ENCODE assay signal across 20 mouse cellular contexts in the genomic region with DNA sequence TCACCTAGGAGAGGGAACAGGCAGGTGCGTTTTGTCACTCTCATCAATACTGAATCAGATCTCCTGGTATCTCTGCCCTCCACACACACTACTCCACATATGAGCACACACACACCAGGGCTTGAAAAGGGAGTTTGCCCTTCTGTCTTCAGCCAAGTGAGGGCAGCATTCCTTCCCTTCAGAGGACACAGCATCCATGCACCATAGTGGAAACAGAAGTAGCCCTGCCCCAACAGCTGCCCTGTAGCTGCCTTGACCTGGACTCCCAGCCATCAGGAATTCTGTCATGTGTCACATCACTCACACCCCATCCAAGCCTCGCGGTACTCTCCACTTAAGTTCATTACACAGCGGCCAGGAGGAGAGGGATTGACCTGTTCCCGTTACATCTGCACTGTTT. TPM values are rescaled to one million over a fixed set of nuclear protein-coding genes. Genes with fewer than 3 reads are reported as not detected.
DNase-seq lines count a peak whose midpoint lies in the region; ATAC-seq and TF ChIP-seq lines count a peak whose summit lies in the region.
"Had no signal": no experiment of that assay in that cellular context is flagged by ENCODE, and none has a peak within 500 bp of the region (broad histone marks: within the 10 kb centered on the region; RNA-seq: fewer than 3 reads in every experiment).

No protein-coding gene starts in this region.

- no peak for ATAC-seq in hindbrain, postnatal 0 days
- no peak for ATAC-seq in hindbrain, embryonic 14.5 days (ENCODE audit: low FRiP score)
- no peak for ATAC-seq in stomach, postnatal 0 days (ENCODE audit: low FRiP score, low TSS enrichment)
- ATAC-seq: forebrain, embryonic 13.5 days; midbrain, embryonic 16.5 days had no signal

- 89% methylated on average over 5 of the region's 5 CpGs for WGBS in hindbrain, postnatal 0 days
- 85% methylated on average over 5 of the region's 5 CpGs for WGBS in hindbrain, embryonic 14.5 days
- WGBS in stomach, postnatal 0 days, result 73% methylated on average over 5 of the region's 5 CpGs

- H3K4me2 ChIP-seq in hindbrain, postnatal 0 days (ENCODE audit: low read depth, low read length), result no peak overlapping the region
- H3K4me2 ChIP-seq in hindbrain, embryonic 14.5 days (replicated peaks), result no peak overlapping the region
- H3K4me2 ChIP-seq in stomach, postnatal 0 days (replicated peaks; ENCODE audit: low read depth), result no peak overlapping the region
- H3K4me2 ChIP-seq: embryonic facial prominence, embryonic 12.5 days; forebrain, embryonic 13.5 days; heart, embryonic 11.5 days; hindbrain, embryonic 15.5 days; liver, embryonic 15.5 days; neural tube, embryonic 12.5 days had no signal

- no peak overlapping the region for H3K27ac ChIP-seq in hindbrain, postnatal 0 days
- H3K27ac ChIP-seq in hindbrain, embryonic 14.5 days, result no peak overlapping the region
- H3K27ac ChIP-seq in stomach, postnatal 0 days (replicated peaks), result no peak overlapping the region
- H3K27ac ChIP-seq: embryonic facial prominence, embryonic 12.5 days; forebrain, embryonic 13.5 days; hindbrain, embryonic 15.5 days; liver, embryonic 15.5 days; neural tube, embryonic 12.5 days had no signal

- H3K4me3 ChIP-seq in hindbrain, postnatal 0 days (ENCODE audit: low read length), result no peak overlapping the region
- H3K4me3 ChIP-seq in hindbrain, embryonic 14.5 days (replicated peaks; ENCODE audit: low read length), result no peak overlapping the region
- H3K4me3 ChIP-seq in stomach, postnatal 0 days (ENCODE audit: low read depth, low read length), result no peak overlapping the region
- H3K4me3 ChIP-seq: embryonic facial prominence, embryonic 12.5 days; forebrain, embryonic 13.5 days; hindbrain, embryonic 15.5 days; liver, embryonic 15.5 days; neural tube, embryonic 12.5 days had no signal

- peaks cover 5% of the 10 kb centered on the region for H3K4me1 ChIP-seq in hindbrain, postnatal 0 days (ENCODE audit: insufficient read depth, low read length)
- H3K4me1 ChIP-seq in hindbrain, embryonic 14.5 days (replicated peaks; ENCODE audit: control insufficient read depth, insufficient read depth, low read length), result peaks cover 14% of the 10 kb centered on the region
- 0 out of 2 replicates have a peak, but pooled peaks cover 3% of the 10 kb centered on the region for H3K4me1 ChIP-seq in stomach, postnatal 0 days (replicated peaks; ENCODE audit: control insufficient read depth, insufficient read depth)

- no peak overlapping the region for H3K9ac ChIP-seq in hindbrain, postnatal 0 days (replicated peaks; ENCODE audit: low read length)
- no peak overlapping the region for H3K9ac ChIP-seq in hindbrain, embryonic 14.5 days
- no peak overlapping the region for H3K9ac ChIP-seq in stomach, postnatal 0 days (ENCODE audit: low read length)
- H3K9ac ChIP-seq: embryonic facial prominence, embryonic 12.5 days; forebrain, embryonic 13.5 days; hindbrain, embryonic 15.5 days; liver, embryonic 15.5 days; neural tube, embryonic 12.5 days had no signal

- DNase-seq in adrenal gland, postnatal 14 days, result peak; percentile 51
- no peak for DNase-seq in adrenal gland, adult 18-20 months (ENCODE audit: low spot score in 2 of 2)
- DNase-seq in hindbrain, postnatal 0 days (ENCODE audit: low spot score), result no peak
- DNase-seq in hindbrain, embryonic 14.5 days (ENCODE audit: low spot score), result no peak
- peak; percentile 26 for DNase-seq in retina, postnatal 1 day
- no peak for DNase-seq in retina, embryonic 14.5 days (ENCODE audit: low spot score)
- no peak for DNase-seq in stomach, postnatal 0 days (ENCODE audit: low spot score)
- DNase-seq in cerebellum, adult 11 months, result no peak
- DNase-seq: cerebellum, adult 9-10 months had no signal

- H3K9me3 ChIP-seq in hindbrain, postnatal 0 days (ENCODE audit: low read length), result no peaks in the 10 kb centered on the region
- H3K9me3 ChIP-seq in hindbrain, embryonic 14.5 days (ENCODE audit: control insufficient read depth, low read length), result no peaks in the 10 kb centered on the region
- no peaks in the 10 kb centered on the region for H3K9me3 ChIP-seq in stomach, postnatal 0 days (ENCODE audit: control insufficient read depth, low read length)
- H3K9me3 ChIP-seq: embryonic facial prominence, embryonic 12.5 days; forebrain, embryonic 13.5 days; hindbrain, embryonic 15.5 days; liver, embryonic 15.5 days; neural tube, embryonic 12.5 days had no signal

- TF ChIP-seq CTCF in hindbrain, postnatal 0 days (IDR thresholded peaks at IDR 0.05; ENCODE audit: low read depth), result 0 out of 2 replicates have a peak, but pooled peaks have one; percentile 20
- peak; percentile 51 for TF ChIP-seq CTCF in stomach, postnatal 0 days (IDR thresholded peaks at IDR 0.05; ENCODE audit: low read depth)

- H3K27me3 ChIP-seq in hindbrain, postnatal 0 days (ENCODE audit: insufficient read depth, low read length), result no peaks in the 10 kb centered on the region
- H3K27me3 ChIP-seq in hindbrain, embryonic 14.5 days (ENCODE audit: control insufficient read depth, insufficient read depth, low read length), result no peaks in the 10 kb centered on the region
- H3K27me3 ChIP-seq in stomach, postnatal 0 days (ENCODE audit: control insufficient read depth, insufficient read depth, low read length), result no peaks in the 10 kb centered on the region
- H3K27me3 ChIP-seq: embryonic facial prominence, embryonic 12.5 days; forebrain, embryonic 13.5 days; hindbrain, embryonic 15.5 days; liver, embryonic 15.5 days; neural tube, embryonic 12.5 days had no signal

- no peaks in the 10 kb centered on the region for H3K36me3 ChIP-seq in hindbrain, postnatal 0 days (ENCODE audit: insufficient read depth, low read length)
- H3K36me3 ChIP-seq in hindbrain, embryonic 14.5 days (replicated peaks; ENCODE audit: control insufficient read depth, insufficient read depth), result no peaks in the 10 kb centered on the region
- no peaks in the 10 kb centered on the region for H3K36me3 ChIP-seq in stomach, postnatal 0 days (ENCODE audit: control insufficient read depth, insufficient read depth, low read length)
- H3K36me3 ChIP-seq: embryonic facial prominence, embryonic 12.5 days; hindbrain, embryonic 15.5 days; liver, embryonic 15.5 days; neural tube, embryonic 12.5 days had no signal

- TF ChIP-seq EP300 in stomach, postnatal 0 days (optimal IDR thresholded peaks at IDR 0.05), result no peak

RNA-seq across cellular contexts. Expression of a gene that starts 29.8 kb away (rescaled TPM):
- 1.3 and 46.7 TPM in 2 replicates for total RNA-seq in adrenal gland, postnatal 14 days (2021)
- total RNA-seq in adrenal gland, adult 18-20 months (2021), result not detected
- total RNA-seq in hindbrain, postnatal 0 days (2014; rRNA removed), result not detected in 2 replicates
- polyA plus RNA-seq in hindbrain, postnatal 0 days (2015; fragmentation: Nextera tagmentation; extraction: Ambion mirVana), result 0.23 TPM in 1 of 2 replicates, not detected in the other
- not detected in 2 replicates for polyA plus RNA-seq in hindbrain, embryonic 14.5 days (2014; fragmentation: Nextera tagmentation; extraction: Ambion mirVana)
- polyA plus RNA-seq in stomach, postnatal 0 days (2015; fragmentation: Nextera tagmentation; extraction: Ambion mirVana), result 0.19 and 0.27 TPM in 2 replicates
- total RNA-seq: ES-E14; gastrocnemius, adult 18-20 months; layer of hippocampus, postnatal 10 days; left cerebral cortex, postnatal 36 days had no signal
- polyA plus RNA-seq: embryonic facial prominence, embryonic 12.5 days; forebrain, embryonic 13.5 days; midbrain, embryonic 16.5 days; neural tube, embryonic 12.5 days had no signal

RNA-seq across cellular contexts. Expression of a gene that starts 31.2 kb away (rescaled TPM):
- 40.1 and 59.6 TPM in 2 replicates for total RNA-seq in adrenal gland, postnatal 14 days (2021)
- total RNA-seq in adrenal gland, adult 18-20 months (2021), result 10 to 100 TPM; 38.3 to 86.5 TPM
- 4.9 and 8.6 TPM in 2 replicates for total RNA-seq in hindbrain, postnatal 0 days (2014; rRNA removed)
- 6.2 and 7.1 TPM in 2 replicates for polyA plus RNA-seq in hindbrain, postnatal 0 days (2015; fragmentation: Nextera tagmentation; extraction: Ambion mirVana)
- polyA plus RNA-seq in hindbrain, embryonic 14.5 days (2014; fragmentation: Nextera tagmentation; extraction: Ambion mirVana), result 5.2 and 7.1 TPM in 2 replicates
- polyA plus RNA-seq in stomach, postnatal 0 days (2015; fragmentation: Nextera tagmentation; extraction: Ambion mirVana), result 140 and 149 TPM in 2 replicates

RNA-seq across cellular contexts. Expression of a gene that starts 55.8 kb away (rescaled TPM):
- total RNA-seq in adrenal gland, postnatal 14 days (2021), result 2.7 and 3.0 TPM in 2 replicates
- 1 to 10 TPM; 2.8 to 5.4 TPM for total RNA-seq in adrenal gland, adult 18-20 months (2021)
- 6.1 and 11.3 TPM in 2 replicates for total RNA-seq in hindbrain, postnatal 0 days (2014; rRNA removed)
- 5.5 and 5.6 TPM in 2 replicates for polyA plus RNA-seq in hindbrain, postnatal 0 days (2015; fragmentation: Nextera tagmentation; extraction: Ambion mirVana)
- 3.9 and 4.1 TPM in 2 replicates for polyA plus RNA-seq in hindbrain, embryonic 14.5 days (2014; fragmentation: Nextera tagmentation; extraction: Ambion mirVana)
- polyA plus RNA-seq in stomach, postnatal 0 days (2015; fragmentation: Nextera tagmentation; extraction: Ambion mirVana), result 1.2 TPM in 2 replicates

Comparison
In these comparisons a context has a peak if more than half of its experiments do, and no peak if none do; other contexts are left out.
1. DNase-seq: peak in adrenal gland, postnatal 14 days (single experiment) and retina, postnatal 1 day (single experiment); none in adrenal gland, adult 18-20 months (0 of 2), hindbrain, postnatal 0 days (single experiment), hindbrain, embryonic 14.5 days (single experiment), retina, embryonic 14.5 days (single experiment), stomach, postnatal 0 days (single experiment) and cerebellum, adult 11 months (single experiment).